Mouse (Mus musculus) brain, adult 2 months (tissue): ENCODE data around the gene Tmem184a.

ENCODE experiments used
- DNase-seq: peaks from one replicate; pipeline ENCODE4 v3.0.0; 2011; ENCODE audit warnings: low read depth, low spot score

Gene Tmem184a

GRCm38 (mm10) chr5:139793338-139794089 is 26.2 kb downstream of the Tmem184a start:
- DNase-seq: no peak

DNA sequence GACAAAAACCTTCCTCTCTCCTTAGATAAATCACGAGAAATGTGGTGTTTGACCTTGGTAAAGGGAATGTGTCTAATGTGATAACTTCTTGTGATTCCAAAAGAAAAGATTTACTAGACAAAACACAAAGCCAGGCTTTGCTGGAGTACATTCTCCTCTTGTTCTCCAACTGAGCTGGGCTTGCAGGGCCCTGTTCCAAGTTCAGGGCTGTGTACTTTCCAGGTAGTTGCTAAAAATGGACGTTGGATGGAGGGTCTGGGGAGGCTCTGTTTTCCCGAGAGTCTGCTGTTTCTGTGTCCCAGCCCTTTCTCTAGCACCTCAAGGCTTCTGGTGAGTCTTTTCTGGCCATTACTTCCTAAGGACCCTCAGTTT is 26.8 kb downstream of the Tmem184a start:
- no peak for DNase-seq

DNA sequence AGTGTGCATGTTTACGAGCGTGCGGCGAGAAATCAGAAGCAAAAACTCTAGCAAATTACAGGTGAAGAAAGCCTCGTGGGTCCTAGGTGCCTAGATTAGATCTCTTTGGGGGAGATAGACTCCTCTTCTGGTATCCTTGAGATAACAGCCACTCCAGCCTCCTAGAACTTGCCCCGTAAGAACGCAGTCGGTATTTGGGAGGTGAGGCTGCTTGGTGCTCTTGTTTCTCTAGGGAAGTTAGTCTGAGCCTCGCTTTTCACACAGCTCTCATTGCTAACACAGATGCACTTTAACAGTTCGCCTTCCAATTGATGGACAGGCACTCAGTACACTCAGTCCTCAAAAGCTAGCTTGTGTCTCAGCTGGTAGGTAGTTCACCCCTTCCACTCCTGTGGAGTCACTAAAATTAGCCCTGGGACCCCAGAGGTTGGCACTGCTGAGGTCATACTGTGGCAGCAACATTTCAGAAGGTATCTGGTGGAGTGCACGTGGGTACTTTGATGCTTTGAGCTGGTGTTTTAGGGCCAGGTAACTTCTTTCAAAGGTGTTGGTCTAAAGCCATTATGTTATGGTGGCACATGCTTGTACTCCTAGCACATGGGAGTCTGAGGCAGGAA is 27.4 kb downstream of the Tmem184a start:
- no peak for DNase-seq

- DNase-seq: peak; percentile 92
Observed at GRCm38 (mm10) chr5:139791227-139792158, 28.2 kb downstream of the Tmem184a start, which contains the start of gene Mafk. Gene Mafk, plus strand, starts transcription at chr5:139791513.

DNA sequence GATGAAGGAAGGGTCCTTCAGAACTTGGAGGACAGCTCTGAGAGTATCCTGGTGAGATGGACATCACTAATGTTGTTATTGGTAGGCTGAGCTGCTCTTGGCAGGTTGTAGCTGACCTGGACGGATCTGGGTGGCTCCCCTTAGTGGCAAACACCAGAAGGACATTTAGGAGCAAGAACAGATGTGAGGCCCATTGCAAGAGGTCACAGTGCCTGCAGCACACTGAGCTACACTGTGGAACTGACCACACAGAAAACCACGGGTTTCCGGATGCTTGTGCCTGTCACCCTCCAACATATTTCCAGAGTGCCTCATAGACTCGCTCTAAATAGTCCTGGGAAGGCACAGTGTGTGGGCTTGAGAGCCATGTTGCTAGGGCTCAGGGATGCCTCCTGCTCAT is 30.3 kb downstream of the Tmem184a start:
- DNase-seq: no peak

DNA sequence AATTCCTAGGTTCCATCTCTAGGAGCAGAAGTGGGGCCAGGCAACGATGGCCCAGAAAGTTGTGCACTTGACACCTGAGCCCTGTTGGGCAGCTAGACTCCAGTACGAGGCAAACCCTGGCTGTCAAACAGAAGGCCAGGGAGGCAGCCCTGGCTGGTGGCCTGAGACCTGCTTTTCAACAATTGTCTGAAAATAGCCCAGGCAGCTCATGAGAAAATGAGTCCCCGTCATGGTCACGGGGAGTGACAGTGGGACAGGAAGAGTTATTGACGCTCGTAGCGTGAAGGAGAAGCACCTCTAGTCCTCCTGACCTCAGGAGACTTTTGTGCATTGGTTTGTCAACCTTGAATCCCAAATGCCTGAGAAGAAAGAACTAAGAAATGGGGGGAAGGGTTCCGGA is 38.3 kb downstream of the Tmem184a start:
- no peak for DNase-seq

DNA sequence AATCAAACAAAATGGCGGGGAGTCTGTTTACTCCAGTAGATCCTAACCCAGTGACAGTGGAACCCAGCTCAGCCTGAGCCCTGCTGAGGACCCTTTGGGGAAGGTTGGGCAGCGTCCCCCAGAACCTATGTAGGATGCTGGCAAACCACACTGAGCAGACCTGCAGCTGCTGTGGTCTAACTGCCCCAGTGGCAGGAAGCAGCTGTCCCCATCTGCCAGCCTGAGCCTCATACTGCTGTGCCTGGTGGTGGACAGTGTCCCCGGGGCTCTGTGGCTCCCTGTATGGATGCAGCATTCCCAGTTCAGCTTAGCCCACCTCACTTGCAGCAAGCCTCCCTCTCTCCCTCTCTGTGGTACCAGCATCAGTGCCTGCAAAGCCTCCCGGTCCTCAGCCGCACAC is 42.8 kb downstream of the Tmem184a start:
- DNase-seq: no peak

DNA sequence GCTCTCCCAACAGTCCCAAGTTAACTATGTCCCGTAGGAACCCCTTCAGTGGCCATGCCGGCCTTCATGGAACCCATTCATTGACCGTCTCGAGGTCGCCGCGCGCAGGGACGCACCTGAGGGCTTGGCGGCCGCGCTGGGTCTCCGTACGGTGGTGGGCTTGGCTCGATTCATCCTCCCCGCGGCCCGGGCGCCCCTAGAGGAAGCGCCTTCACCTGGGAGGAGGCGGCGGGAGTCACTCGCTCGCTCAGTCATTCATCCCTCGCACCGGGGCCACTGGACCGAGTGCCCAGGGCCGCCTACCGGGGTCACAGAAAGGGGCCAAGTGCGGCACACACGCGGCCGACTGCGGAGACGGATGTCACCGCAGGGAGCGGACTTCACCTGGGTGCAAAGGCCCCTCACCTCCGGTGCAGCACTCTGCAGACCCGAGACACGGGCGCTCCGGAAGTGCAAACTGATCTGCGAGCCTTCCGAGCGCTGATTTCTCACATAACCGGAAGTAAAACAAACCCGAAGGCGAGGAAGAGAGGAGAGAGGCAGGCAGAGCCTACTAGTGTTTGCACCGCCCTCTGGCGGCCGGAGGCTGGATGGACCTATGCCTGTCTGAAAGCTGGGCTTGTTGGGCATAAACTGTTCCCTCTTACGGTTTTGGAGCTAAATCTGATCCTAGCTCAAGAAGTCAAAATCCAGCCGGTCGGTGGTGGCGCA is 44.3 kb downstream of the Tmem184a start, which contains the start of gene Ints1:
Ints1 (minus strand) TSS at position 459 of the 711 bp plus-strand sequence.
- DNase-seq: peak; percentile 98

DNA sequence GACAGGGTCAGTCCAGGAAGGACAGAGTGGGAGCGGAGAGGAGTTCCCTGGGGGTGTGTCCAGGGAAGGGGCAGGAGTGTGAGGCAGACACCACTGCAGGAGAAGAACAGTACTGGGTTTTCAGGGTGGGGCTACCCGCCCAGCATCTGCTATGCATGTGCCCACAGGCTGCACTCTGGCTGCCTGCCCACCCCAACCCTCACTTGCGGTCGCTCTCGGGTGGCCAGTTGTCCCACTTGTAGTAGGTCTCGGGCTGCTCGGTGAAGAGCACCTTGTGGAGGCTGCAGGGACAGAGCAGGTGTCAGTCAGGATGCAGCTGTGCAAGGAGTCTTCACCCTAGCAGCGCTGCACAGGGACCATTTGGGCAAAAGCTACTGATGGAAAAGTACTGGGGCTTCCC is 51.5 kb downstream of the Tmem184a start:
- no peak for DNase-seq

DNA sequence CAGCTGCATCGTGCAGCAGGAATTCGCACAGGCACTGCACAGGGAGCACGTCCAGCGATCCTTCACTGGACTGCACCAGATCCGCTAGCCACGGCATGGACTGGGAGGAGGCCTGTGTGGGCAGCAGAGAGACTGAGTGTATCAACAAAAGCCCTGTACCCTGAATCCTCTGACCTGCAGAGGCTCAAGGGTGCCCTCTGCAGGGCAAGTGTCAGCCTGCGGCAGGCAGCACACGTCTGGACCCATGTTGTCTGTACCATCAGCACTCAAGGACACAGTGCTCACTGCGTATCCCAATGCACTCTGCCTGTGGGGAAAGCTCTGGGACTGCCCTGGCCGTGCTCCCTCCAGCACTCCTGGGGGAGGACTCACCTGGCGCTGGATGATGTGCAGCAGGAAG is 55.4 kb downstream of the Tmem184a start:
- no peak for DNase-seq

GRCm38 (mm10) chr5:139758096-139758495 is 61.6 kb downstream of the Tmem184a start:
- DNase-seq: peak; percentile 88

DNA sequence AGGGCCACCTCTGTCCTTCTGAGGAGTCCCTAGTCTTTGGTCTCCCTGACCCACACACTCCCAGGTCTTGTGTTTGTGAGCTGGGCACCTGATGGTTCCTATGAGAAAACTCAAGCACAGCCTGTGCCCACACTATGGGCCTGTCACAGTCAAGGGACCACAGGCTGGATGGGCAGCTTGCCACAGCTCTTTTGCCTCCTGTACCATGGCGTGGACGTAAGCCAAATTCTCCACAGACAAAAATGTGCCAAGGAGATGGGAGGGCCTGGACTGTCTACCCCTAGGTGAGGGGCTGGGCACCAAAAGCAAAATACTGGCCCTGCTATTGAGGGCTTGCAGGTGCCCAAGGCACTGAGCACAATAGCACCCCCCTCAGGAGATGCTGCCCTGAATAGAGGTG is 63.1 kb downstream of the Tmem184a start:
- DNase-seq: no peak

DNA sequence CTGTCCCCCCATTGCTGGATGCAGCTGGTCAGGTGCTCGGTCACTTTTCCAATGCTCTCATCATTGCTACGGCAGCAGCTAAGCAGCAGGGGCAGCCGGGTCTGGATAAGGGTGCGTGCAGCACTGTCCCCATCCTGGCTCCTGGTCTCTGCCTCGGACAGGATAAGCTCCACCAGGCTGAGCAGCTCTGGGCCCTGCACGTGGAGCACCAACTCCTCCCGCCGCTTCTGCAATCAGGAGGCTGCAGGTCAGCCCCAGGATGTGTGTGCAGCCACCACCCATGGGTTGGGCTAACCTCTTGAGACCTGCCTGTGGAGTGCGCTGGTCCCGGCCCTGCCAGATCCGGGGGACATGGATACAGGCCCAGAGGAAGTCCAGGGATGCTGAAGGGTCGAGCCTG is 63.6 kb downstream of the Tmem184a start:
- no peak for DNase-seq

- DNase-seq: peak; percentile 76
Observed at GRCm38 (mm10) chr5:139754753-139755152, 65.0 kb downstream of the Tmem184a start.
